Mouse (Mus musculus) spleen, adult 2 months (tissue): ENCODE data around the gene Scn9a.

Experiments used
- CTCF ChIP-seq: fragments of 200-500 bp; IDR thresholded peaks from 2 replicates; pipeline ENCODE4 v1.5.1; 2011; ENCODE audit warnings: mild to moderate bottlenecking, inconsistent platforms; ENCODE audit not compliant: insufficient read depth, insufficient read length, insufficient replicate concordance; ENCODE audit errors: extremely low read depth
- POLR2A ChIP-seq: fragments of 200-500 bp; IDR thresholded peaks from 2 replicates; pipeline ENCODE4 v1.6.1; 2011; ENCODE audit warnings: low read depth, low read length, inconsistent platforms

DNA sequence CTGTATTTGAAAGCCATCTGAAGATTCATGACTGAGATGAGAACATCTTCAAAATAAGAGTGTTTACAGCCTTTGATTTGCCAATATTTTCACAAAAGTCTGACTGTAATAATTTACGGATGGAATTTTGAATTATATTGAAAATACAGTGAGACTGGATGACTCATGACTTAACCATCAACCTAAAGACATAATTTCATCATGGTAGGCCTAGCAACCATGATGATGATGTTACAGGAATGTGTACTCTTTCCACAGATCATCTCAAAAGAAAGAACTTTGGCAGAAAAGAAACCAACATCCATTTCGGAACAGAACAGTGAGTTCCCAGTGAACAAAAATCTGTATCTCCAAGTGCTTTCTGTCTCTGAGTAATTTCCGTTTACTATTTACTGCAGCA is 132.6 kb downstream of the Scn9a start:
- TF ChIP-seq CTCF (no peak), POLR2A (no peak)
